Mouse (Mus musculus) kidney, adult 18-20 months (tissue): ENCODE data around the gene Zfp78.
"Not testable (repeated sequence)": the region's sequence is repeated elsewhere in the genome, so short reads cannot be mapped to it uniquely, and the experiment has no call there.

Experiments
- DNase-seq: peaks from one replicate; pipeline ENCODE4 v3.0.0; 2021

Gene Zfp78

DNA sequence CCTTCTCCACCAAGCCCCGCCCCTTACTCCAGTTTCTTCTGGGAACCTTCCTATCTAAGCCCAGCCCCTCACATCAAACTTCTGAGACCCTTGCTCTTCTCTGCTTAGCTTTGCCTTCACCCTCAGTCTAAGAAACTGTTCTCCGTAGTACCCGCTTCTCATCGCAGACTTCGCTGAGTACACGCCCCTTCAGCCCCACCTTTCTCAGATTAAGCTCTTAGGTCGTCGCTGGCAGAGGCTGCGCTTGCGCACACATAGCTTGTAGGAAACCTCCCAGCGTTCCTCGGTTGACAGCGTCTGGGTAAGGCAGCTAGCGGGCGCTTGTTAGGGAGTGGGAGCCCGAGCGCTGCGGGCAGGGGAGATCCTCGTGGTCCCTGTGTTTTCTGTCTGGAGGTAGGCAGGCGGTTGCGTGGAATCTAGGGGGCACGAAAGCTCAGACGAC, at the start of gene Zfp78:
Gene Zfp78, plus strand, starts transcription at position 234 of the 442 bp plus-strand sequence.
- no peak for DNase-seq

DNA sequence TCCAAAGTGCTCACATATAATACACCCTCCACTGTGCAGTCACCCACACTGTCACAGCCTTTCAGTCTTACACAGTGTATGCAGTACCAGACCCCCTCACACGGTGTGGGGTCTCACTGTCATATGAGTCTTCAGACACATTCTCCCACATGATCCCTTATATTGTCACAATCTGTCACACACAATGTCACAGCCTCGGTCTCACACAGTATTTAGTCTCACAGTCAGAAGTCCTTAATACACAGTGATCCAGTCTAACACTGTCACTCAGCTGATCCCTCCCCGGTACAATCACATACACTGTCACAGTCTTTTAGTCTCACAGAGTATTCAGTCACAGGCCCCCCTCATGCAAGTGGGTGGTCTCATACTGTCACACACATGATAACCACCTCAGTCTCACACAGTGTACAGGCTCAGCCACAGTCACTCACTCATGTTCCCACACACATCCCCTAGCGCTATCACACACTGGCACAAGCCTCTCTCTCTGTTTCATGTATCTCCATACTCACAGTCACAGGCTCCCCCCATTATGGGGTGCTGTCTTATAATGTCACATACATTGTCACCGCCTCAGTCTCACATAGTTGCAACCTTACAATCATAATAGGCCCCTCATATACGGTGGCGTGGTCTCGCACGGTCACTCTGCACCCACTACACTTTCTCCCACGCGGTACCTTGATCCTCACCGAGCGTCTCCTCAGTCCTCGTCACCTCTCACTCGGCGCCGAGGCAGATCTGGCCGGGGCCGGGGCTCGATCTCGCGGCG, 32.4 kb upstream of the Zfp78 start:
- no peak for DNase-seq

DNA sequence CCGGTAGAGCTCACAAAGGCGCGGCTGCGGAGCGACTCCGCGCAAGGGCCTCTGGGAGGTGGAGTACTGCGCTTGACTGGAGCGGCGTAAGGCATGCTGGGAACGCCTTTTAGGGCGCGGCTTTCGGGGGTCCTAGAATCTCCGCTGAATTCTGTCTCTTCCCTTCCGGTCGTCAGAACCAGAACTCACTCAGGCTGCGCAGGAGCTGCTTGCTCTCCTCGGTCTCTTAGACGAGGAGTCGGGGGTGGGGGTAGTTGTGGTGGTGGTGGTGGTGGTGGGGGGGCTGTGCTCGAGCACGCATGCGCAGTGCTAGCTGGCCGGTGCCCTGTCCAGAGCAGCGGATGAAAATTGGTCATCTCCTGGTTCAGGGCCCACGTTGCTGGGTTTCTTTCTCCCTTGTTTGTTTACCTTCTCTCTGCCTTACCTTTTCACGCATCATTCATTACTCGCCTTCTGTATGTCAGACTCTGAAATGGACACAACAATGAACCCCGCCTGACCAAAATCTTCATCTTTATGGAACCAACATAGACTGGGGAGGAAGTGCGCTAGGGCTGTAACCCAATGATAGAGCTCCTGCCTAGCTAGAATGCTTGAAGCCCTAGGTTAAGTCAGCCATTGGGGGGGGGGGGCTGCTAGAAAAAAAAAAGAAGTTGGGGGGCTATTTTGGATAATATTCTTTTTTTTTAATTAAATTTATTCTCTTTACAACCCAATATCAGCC, 31.7 kb upstream of the Zfp78 start, which contains the start of gene Zfp583:
Gene Zfp583, minus strand, starts transcription at position 53 of the 724 bp plus-strand sequence.
- peak; percentile 79 for DNase-seq

DNA sequence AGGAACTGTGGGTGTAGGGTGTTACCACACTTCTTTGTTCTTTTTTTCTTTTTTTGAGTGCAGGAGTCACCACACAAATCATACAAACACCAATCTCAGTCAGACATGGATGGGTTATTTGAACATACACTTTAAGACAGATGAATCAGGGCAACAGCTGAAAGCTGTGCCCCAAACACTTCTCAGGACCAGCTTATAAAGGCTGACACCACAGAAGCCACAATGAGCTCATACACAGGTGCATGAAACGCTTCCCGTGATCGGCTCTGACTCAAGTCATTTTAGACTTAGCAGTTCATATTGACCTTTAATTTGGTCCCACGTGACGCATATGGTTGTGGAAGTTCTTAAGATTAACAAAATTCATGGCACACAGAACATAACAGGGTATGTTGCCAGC, 23.2 kb upstream of the Zfp78 start:
- DNase-seq, result no peak

DNA sequence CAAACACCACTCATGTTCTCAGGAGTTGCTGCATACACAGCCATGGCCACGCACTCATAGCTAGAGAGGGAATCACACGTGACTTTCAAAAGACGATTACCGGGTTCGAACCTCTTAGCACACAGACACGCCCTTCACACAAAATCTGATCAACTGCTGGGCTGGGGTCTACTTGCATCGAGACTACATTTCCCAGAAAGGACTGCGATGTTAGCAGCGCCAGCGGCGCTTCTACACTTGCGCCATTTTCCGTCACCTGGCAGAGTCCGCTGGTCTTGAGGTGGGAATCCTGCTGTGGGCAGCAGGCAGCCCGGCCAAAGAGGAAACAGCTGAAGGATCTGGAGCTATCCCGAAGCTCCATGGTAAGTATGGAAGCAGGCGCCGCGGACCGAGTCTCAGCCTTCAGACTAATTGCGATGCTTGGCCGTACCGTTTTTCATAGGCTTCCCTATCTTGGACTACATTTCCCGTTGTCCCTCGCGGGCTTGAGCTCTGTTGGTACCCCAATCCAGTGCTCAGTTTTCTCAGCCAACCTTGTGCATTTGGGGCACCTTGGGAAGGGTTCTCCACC, 19.5 kb upstream of the Zfp78 start, which contains the start of gene Gm3854:
Gene Gm3854, plus strand, starts transcription at position 259 of the 571 bp plus-strand sequence.
- DNase-seq, result peak; percentile 74

DNA sequence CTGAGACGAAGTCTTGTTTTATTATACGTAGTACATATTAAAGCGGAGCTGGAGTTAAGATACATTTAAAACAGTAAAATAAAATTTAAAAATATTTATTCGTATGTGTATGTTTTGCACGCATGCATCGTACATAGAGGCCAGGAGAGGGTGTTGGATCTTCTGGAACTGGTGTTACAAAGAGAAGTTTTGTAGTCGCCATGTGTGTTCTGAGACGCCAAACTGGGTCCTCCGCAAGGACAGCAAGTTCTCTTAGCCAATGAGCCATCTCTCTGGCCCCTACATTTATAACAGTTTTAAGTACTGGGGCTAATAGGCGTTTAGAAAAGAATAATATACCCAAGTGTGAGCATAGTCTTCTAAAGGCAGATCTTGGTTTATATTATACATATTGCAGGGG, 19.0 kb upstream of the Zfp78 start:
- no peak for DNase-seq

DNA sequence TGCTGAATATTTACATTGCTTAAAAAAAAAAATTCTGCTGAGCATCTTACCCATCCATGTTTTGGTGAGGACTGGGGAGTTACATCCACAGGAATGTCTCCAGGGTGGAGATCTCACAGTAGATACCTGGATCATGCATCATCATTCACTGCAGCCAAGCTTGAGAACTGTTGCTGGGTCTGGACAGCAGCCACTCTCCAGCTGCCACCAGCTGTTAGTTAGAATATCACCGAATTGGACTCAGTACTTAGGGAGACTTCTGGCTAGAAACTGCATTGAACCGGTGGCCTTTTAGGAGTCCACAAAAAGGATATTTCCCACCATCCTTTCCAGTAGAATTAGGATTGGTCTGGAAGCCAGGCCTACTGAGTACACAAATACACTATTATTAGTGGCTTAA, 5.0 kb upstream of the Zfp78 start:
- DNase-seq, result no peak

DNA sequence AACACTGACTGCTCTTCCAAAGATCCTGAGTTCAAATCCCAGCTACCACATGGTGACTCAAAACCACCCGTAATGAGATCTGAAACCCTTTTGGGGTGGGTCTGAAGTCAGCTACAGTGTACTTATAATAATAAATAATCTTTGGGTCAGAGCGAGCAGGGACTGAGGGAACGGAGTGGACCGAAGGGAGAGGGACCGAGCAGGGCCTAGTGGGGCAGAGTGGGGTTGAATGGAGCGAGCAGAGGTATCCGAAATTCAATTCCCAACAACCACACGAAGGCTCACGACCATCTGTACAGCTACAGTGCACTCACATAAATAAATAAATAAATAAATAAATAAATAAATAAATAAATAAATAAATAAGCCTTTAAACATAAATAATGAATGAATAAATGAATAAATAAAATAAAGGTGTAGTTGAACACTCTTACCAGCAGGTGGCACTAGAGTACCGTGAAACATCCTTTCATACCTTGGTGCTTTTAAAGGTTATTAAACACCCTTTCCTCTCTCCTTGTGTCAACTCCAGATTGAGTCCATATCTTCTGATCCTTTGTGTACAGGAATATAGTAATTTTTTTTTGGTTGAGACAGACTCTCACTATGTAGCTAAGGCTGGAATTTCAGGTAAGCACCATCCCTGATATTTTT, 4.0 kb upstream of the Zfp78 start:
- DNase-seq, result no peak

DNA sequence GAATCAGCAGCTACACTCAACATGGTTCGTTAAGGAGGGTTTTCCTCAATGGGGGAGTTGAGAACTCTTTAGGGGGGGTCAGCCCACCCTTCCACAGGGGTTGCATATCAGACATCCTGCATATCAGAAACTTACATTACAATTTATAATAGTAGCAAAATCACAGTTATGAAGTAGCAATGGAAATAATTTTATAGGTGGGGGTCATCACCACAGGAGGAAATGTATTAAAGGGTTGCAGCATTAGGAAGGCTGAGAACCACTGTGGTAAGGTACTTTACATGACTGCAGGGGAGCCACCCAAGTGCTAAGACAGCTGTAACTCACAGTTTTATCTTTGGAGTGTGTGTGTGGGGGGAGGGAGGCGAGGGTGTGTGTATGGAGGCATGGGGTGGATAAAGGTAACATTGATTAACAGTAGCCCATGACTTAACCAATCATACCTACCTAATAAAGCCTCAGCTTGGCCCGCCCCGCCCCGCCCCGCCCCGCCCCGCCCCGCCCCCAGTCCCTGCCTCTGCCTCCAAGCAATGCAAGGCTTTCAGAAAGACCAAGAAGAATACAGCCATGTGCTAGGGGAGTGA, 2.5 kb upstream of the Zfp78 start:
- no peak for DNase-seq

DNA sequence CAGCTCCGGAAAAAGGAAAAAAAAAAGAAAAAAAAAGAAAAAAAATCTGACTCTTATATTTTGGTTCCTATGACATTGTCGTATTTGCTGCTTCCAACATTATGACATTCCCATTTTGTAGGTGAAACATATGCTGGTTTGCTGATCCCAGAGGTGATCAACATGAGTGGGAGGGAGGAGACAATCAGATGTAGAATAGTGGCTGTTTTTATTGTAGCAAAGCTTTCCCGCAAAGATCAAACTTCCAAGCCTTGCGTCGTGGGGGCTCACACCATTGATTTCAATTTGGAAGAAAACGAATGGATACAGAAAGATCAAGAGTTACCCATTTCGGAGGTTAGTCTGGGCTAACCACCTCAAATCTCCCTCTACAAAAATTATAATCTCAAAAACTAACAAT, 1.3 kb upstream of the Zfp78 start:
- DNase-seq, result no peak

DNA sequence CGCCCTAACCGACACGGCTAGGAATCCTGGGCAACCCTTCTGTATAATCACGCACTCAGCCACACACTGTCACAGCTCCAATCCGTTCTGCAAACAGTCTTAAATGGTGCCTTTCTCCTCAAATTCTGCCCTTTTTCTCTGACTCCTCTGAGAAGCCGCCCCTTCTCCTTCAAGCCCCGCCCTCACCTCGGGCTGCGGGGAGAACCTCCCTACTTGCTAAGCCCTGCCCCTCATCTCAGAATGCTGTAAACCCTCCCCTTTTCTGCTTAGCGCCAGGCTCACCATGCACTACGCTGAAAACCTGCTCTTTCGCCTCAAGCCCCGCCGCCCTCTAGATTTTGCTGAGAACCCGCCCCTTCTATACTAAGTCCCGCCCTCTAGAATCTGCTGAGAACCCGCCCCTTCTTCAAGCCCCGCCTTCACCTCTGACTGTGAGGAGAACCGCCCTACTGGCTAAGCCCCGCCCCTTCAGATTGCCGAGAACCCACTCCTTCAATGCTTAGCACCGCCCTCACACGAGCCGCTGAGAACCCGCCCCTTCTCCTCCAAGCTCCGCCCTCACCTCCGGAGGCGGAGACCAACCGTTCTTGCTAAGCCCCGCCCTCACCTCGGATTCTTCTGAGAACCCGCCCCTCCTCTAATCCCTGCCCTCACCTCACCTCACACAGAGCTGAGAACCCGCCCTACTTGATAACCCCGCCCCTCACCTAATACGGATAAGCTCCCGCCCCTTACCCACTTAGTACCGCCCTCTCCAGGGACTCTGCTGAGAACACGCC, 623 bp upstream of the Zfp78 start:
- peak; percentile 100 for DNase-seq

DNA sequence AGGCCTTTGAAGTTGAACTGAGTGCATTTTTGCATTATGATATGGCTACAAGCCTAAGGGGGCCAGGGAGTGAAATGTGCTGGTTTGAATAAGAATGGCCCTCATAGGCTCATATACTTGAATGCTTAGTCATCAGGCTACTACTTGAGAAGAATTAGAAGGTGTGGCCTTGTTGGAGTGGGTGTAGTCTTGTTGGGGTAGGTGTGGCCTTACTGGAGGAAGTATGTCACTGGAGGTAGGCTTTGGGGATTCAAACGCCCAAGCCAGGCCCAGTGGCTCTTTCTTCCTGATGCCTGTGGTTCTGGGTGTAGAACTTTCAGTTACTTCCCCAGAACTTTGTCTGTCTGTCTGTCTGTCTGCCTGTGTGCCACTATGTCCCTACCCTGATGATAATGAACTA, 1.7 kb downstream of the Zfp78 start:
- DNase-seq, result no peak

DNA sequence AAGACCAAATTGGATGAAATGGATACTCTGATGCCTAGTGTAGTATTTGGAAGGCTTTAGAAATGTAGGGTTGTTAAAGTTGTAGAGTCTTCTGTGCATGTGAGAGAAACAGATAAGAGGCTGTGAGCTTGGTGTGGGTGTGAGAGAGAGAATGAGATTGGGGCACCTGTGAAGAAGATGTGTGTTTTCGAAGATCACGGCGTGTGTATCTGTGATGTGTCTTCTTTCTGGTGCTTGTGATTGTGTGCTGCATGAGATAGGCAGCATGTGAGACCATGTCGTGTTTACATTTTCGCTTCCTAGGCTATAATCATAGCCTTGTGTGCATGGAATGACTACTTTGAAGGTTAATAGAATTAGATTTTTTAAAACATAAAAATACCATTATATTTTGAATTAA, 4.1 kb downstream of the Zfp78 start:
- no peak for DNase-seq

DNA sequence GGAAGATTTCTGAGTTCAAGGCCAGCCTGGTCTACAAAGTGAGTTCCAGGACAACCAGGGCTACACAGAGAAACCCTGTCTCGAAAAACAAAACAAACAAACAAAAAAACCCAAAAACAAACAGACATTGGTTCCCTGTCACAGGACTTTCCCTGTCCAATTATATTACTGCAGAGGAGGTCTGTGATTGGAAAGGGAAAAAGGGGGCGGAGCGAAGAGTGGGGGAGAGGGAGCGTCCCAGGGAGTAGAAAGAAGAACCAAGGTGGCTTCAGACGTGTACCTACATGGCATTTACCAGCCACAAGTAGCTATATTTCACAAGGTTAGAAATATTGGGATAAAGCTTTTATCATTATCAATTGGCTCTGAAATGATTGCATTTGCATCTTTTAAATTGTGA, 5.1 kb downstream of the Zfp78 start:
- DNase-seq, result not testable (repeated sequence)

DNA sequence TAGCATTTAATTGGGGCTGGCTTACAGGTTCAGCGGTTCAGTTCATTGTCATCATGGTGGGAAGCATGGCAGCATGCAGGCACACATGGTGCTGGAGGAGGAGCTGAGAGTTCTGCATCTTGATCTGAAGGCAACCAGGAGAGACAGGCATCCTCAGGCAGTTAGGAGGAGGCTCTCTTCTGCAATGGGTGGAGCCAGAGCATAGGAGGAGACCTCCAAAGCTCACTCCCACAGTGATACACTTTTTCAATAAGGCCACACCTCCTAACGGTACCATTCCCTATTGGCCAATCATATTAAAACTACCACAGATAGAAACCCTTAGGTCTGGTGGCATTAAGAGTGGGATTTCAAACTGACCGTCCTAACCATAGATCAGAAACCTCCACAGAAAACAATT, 6.4 kb downstream of the Zfp78 start:
- DNase-seq, result no peak

DNA sequence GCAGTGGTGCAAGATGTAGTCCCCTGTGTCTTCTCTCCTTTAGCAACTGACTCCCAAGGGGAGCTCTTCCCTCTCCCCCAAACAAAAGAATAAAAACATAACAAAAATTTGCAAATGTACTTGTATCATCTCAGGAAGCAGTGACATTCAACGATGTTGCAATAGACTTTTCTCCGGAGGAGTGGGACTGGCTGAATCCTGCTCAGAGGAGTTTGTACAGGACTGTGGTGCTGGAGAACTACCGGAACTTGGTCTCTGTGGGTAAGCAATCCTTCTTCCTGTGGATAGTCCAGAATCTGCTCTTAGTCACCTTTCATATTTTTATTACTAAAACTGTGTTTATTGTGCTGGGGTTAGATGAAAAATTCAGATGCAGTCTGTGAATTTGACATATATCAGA, 9.9 kb downstream of the Zfp78 start:
- DNase-seq, result no peak

DNA sequence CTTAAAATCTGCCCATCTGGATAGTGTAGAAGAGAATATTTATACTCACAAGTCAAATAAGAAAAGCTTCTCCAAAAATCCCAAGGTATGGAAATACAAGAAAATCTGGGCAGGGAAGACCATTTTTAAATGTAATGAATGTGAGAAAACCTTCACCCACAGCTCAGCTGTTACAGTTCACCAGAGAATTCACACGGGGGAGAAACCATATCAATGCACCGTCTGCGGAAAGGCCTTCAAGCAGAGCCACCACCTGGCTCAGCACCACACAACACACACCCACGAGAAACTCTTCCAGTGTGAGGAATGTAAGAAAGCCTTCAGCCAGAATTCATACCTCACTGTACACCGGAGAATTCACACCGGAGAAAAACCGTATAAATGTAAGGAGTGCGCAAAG, 15.4 kb downstream of the Zfp78 start:
- no peak for DNase-seq

DNA sequence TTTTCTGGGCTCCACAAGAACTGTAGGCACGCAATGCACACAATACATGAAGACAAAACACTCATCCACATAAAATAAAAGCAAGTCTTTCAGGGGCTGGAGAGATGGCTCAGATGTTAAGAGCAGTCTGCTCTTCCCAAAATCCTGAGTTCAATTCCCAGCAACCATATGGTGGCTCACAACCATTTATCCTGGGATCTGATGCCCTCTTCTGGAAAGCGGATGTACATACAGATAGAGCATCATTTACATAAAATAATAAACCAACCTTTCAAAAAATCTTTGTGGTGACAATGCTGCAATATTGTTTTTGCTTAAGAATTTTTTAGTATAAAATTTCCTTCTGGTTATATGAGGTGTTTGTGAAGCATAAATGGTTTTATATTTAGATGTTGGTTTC, 18.4 kb downstream of the Zfp78 start:
- DNase-seq, result no peak

DNA sequence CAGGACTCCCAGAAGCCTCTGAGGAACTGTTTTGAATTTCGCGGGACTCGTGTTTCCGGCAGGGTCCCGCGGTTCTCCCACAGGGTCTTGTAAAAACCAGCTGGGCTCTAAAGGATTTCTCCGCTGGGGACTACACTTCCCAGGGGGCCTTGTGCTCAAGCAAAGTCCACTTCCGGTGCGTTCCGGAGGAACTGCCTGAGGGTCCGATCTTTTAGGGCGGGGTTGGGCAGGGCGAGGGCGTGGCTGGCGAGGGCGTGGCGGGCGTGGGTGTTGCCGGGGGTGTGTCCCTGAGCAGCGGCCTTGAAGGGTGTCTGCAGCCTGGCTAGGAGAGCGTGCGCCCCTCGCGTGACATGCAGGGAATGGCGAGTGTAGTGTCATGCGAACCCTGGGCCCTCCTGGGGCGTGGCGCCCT, 20.0 kb downstream of the Zfp78 start, which contains the start of gene Zfp28:
Gene Zfp28, plus strand, starts transcription at position 252 of the 412 bp plus-strand sequence.
- peak; percentile 94 for DNase-seq

DNA sequence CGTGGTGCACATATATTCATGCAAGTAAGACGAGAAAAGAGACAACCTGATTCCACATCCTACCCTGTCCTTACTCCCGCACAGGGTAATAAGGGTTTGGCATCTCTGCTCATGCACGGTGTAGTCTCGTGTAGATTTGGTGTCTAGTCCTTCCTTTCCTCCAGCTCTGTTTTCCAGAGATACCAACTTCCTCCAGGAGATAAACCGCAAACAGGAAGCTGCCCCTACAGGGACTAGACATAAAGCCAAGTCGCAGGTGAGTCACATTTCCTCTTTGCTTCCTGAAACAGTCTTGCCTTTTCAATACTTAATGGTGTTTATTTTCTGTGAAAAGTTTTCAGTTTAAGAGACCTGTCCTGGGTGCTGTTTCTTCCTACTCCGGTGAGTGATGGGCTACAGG, 20.9 kb downstream of the Zfp78 start:
- DNase-seq, result no peak

DNA sequence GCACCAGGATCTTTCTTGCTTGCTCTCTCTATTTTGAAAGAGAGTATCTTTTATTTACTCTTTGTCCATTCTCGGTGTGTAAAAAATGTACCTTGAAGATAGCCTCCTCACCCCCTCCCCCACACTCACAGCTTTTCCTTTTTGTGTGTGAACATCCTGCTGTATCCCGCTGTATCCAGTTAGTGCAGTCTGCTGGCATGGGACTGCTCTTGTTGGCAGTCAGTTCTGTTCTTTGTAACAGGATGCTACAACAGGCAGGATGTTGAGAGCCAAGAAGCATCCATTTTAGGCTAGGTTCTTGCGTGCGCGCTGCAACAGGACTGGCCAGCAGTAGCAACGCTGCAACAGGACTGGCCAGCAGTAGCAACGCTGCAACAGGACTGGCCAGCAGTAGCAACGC, 23.9 kb downstream of the Zfp78 start:
- DNase-seq, result no peak

DNA sequence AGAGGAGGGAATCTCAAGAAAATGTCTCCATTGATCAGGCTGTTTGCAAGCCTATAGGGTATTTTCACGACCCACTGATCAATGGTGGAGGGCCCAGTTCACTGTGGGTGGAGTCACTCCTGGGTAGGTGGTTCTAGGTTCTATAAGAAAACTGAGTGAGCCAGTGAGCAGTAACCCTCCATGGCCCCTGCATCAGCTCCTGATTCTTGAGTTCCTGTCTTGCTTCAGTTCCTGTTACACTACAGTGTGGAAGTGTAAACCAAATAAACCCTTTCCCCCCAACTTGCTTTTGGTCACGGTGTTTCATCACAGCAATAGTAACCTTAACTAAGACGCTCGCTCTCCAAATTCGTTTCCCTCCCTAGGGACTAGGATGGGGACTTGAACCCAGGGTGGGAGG, 25.9 kb downstream of the Zfp78 start:
- no peak for DNase-seq
